Mouse (Mus musculus): ENCODE data around the gene Vsig10. TPM values are rescaled to one million over a fixed set of nuclear protein-coding genes. Genes with fewer than 3 reads are reported as not detected.

The Vsig10 gene
- 22.9 and 67.6 TPM in 2 replicates for polyA plus RNA-seq (2012; rRNA removed)

- peak within 1 kb of the TSS; percentile 83 for H3K27ac ChIP-seq (ENCODE audit: insufficient read depth, low read depth, low read length)
- TF ChIP-seq CTCF (IDR thresholded peaks at IDR 0.05; ENCODE audit: extremely low read depth, insufficient read length, insufficient replicate concordance, low read depth, low read length) = no peak; the same call in 1 of the 2 replicates
- TF ChIP-seq POLR2A (IDR thresholded peaks at IDR 0.05; ENCODE audit: low read depth, low read length) = peak; percentile 78; the same call in 1 of the 2 replicates
- H3K4me3 ChIP-seq (ENCODE audit: low read depth, low read length) = peak within 1 kb of the TSS; percentile 88
- no peaks in the 10 kb centered on the region for H3K36me3 ChIP-seq (ENCODE audit: control insufficient read depth, insufficient read depth, low read length)
- WGBS = under 1% methylated on average over 69 of the region's 81 CpGs
- H3K27me3 ChIP-seq (ENCODE audit: control insufficient read depth, insufficient read depth, low read length) = no peaks in the 10 kb centered on the region
- peaks cover 22% of the 10 kb centered on the region for H3K4me1 ChIP-seq (ENCODE audit: control insufficient read depth, insufficient read depth, insufficient read length, low read length)
Observed at GRCm38 (mm10) chr5:117318741-117319629, at the start of gene Vsig10. TSS of gene Vsig10 (plus strand) at chr5:117319083.

GRCm38 (mm10) chr5:117269395-117269794, 49.5 kb upstream of the Vsig10 start:
- WGBS = 87% methylated on average over 12 of the region's 12 CpGs
- H3K4me1 ChIP-seq (ENCODE audit: control insufficient read depth, insufficient read depth, insufficient read length, low read length) = no peaks in the 10 kb centered on the region
- H3K36me3 ChIP-seq (ENCODE audit: control insufficient read depth, insufficient read depth, low read length) = peaks cover 44% of the 10 kb centered on the region
- H3K4me3 ChIP-seq (ENCODE audit: low read depth, low read length) = no peak overlapping the region
- TF ChIP-seq POLR2A (IDR thresholded peaks at IDR 0.05; ENCODE audit: low read depth, low read length) (no peak), CTCF (IDR thresholded peaks at IDR 0.05; ENCODE audit: extremely low read depth, insufficient read length, insufficient replicate concordance, low read depth, low read length) (no peak)
- no peaks in the 10 kb centered on the region for H3K27me3 ChIP-seq (ENCODE audit: control insufficient read depth, insufficient read depth, low read length)
- H3K27ac ChIP-seq (ENCODE audit: insufficient read depth, low read depth, low read length) = no peak overlapping the region

GRCm38 (mm10) chr5:117271945-117272344, 46.9 kb upstream of the Vsig10 start:
- Histone ChIP-seq H3K4me3 (ENCODE audit: low read depth, low read length) (no peak overlapping the region), H3K27me3 (ENCODE audit: control insufficient read depth, insufficient read depth, low read length) (no peaks in the 10 kb centered on the region), H3K27ac (ENCODE audit: insufficient read depth, low read depth, low read length) (no peak overlapping the region), H3K36me3 (ENCODE audit: control insufficient read depth, insufficient read depth, low read length) (peaks cover 28% of the 10 kb centered on the region), H3K4me1 (ENCODE audit: control insufficient read depth, insufficient read depth, insufficient read length, low read length) (no peaks in the 10 kb centered on the region)
- WGBS = 91% methylated on average over 14 of the region's 14 CpGs
- TF ChIP-seq CTCF (IDR thresholded peaks at IDR 0.05; ENCODE audit: extremely low read depth, insufficient read length, insufficient replicate concordance, low read depth, low read length) = no peak
- TF ChIP-seq POLR2A (IDR thresholded peaks at IDR 0.05; ENCODE audit: low read depth, low read length) = no peak

- H3K4me1 ChIP-seq (ENCODE audit: control insufficient read depth, insufficient read depth, insufficient read length, low read length) = peaks cover 10% of the 10 kb centered on the region; the same call in 1 of the 2 replicates
- H3K36me3 ChIP-seq (ENCODE audit: control insufficient read depth, insufficient read depth, low read length) = peaks cover 20% of the 10 kb centered on the region
- no peaks in the 10 kb centered on the region for H3K27me3 ChIP-seq (ENCODE audit: control insufficient read depth, insufficient read depth, low read length)
- no peak for TF ChIP-seq POLR2A (IDR thresholded peaks at IDR 0.05; ENCODE audit: low read depth, low read length)
- TF ChIP-seq CTCF (IDR thresholded peaks at IDR 0.05; ENCODE audit: extremely low read depth, insufficient read length, insufficient replicate concordance, low read depth, low read length) = peak; percentile 4; the same call in 1 of the 2 replicates
- no peak overlapping the region for H3K27ac ChIP-seq (ENCODE audit: insufficient read depth, low read depth, low read length)
- 61% methylated on average over 5 of the region's 5 CpGs for WGBS
- H3K4me3 ChIP-seq (ENCODE audit: low read depth, low read length) = no peak overlapping the region
Observed at GRCm38 (mm10) chr5:117274817-117275216, 44.1 kb upstream of the Vsig10 start.

GRCm38 (mm10) chr5:117277784-117278183, 41.1 kb upstream of the Vsig10 start:
- no peaks in the 10 kb centered on the region for H3K27me3 ChIP-seq (ENCODE audit: control insufficient read depth, insufficient read depth, low read length)
- H3K36me3 ChIP-seq (ENCODE audit: control insufficient read depth, insufficient read depth, low read length) = peaks cover 12% of the 10 kb centered on the region
- H3K4me1 ChIP-seq (ENCODE audit: control insufficient read depth, insufficient read depth, insufficient read length, low read length) = peaks cover 17% of the 10 kb centered on the region; the same call in 1 of the 2 replicates
- H3K27ac ChIP-seq (ENCODE audit: insufficient read depth, low read depth, low read length) = no peak overlapping the region
- TF ChIP-seq POLR2A (IDR thresholded peaks at IDR 0.05; ENCODE audit: low read depth, low read length) = no peak
- TF ChIP-seq CTCF (IDR thresholded peaks at IDR 0.05; ENCODE audit: extremely low read depth, insufficient read length, insufficient replicate concordance, low read depth, low read length) = no peak
- WGBS = 95% methylated on average over 6 of the region's 6 CpGs
- H3K4me3 ChIP-seq (ENCODE audit: low read depth, low read length) = no peak overlapping the region

- Histone ChIP-seq H3K4me3 (ENCODE audit: low read depth, low read length) (no peak overlapping the region), H3K27me3 (ENCODE audit: control insufficient read depth, insufficient read depth, low read length) (no peaks in the 10 kb centered on the region), H3K36me3 (ENCODE audit: control insufficient read depth, insufficient read depth, low read length) (peaks cover 10% of the 10 kb centered on the region), H3K4me1 (ENCODE audit: control insufficient read depth, insufficient read depth, insufficient read length, low read length) (peaks cover 17% of the 10 kb centered on the region; the same call in 1 of the 2 replicates), H3K27ac (ENCODE audit: insufficient read depth, low read depth, low read length) (peak overlapping the region; percentile 82)
- 30% methylated on average over 15 of the region's 15 CpGs for WGBS
- no peak for TF ChIP-seq POLR2A (IDR thresholded peaks at IDR 0.05; ENCODE audit: low read depth, low read length)
Observed at GRCm38 (mm10) chr5:117278809-117279668, 39.8 kb upstream of the Vsig10 start.

Measured in small intestine, adult 2 months (tissue).